Comparison of ENCODE assay signal across 12 mouse cellular contexts in the genomic region with DNA sequence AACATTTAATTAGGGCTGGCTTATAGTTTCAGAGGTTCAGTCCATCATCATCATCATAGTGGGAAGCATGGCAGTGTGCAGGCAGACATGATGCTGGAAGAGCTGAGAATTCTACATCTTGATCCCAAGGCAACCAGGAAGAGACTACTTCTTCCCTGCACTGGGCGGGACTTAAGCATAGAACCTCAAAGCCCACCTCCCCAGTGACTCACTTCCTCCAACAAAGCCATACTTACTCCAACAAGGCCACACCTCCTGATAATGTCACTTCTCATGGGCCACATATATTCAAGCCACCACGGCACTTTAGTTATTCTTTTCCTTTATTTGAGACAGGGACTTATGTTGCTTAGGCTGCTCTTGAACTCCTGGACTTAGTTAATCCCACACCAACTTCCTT.
"Had no signal": no experiment of that assay in that cellular context is flagged by ENCODE, and none has a peak within 500 bp of the region (broad histone marks: within the 10 kb centered on the region; RNA-seq: fewer than 3 reads in every experiment).

No protein-coding gene starts in this region.

- DNase-seq: gastrocnemius, postnatal 25 days; heart, adult 11 months; heart, adult 2 months; heart, postnatal 14 days; heart, postnatal 36 days; kidney, adult 2 months; kidney, adult 9 months; kidney, postnatal 14 days; kidney, postnatal 4 days; liver; liver, embryonic 13.5 days; liver, postnatal 0 days had no signal
